Mouse (Mus musculus): ENCODE results near the gene Mecom. TPM values are rescaled to one million over a fixed set of nuclear protein-coding genes. Genes with fewer than 3 reads are reported as not detected.

Mecom gene
- polyA plus RNA-seq, 1 experiment from 2014 or later: 17.6 TPM

- H3K36me3 ChIP-seq (ENCODE audit: control insufficient read depth, insufficient read depth, low read length): no peaks in the 10 kb centered on the region
- no peak overlapping the region for H3K9ac ChIP-seq (ENCODE audit: low read length)
- no peak overlapping the region for H3K4me2 ChIP-seq (ENCODE audit: low read length)
- 67% methylated on average over 3 of the region's 3 CpGs for WGBS
- DNase-seq (ENCODE audit: low spot score): no peak
- 0 out of 2 replicates have a peak, but pooled peaks cover 4% of the 10 kb centered on the region for H3K4me1 ChIP-seq (replicated peaks; ENCODE audit: control insufficient read depth, insufficient read depth, low read length)
- H3K4me3 ChIP-seq (ENCODE audit: low read depth, low read length): no peak overlapping the region
- H3K27me3 ChIP-seq (replicated peaks; ENCODE audit: control insufficient read depth, insufficient read depth, low read length): no peaks in the 10 kb centered on the region
- H3K9me3 ChIP-seq (ENCODE audit: control insufficient read depth, low read length): no peaks in the 10 kb centered on the region
- ATAC-seq (replicated peaks; ENCODE audit: low FRiP score, low TSS enrichment, low read depth): no peak
- no peak overlapping the region for H3K27ac ChIP-seq (ENCODE audit: low read depth)
Observed at GRCm38 (mm10) chr3:30306080-30306479, 241.7 kb downstream of the Mecom start.

DNA sequence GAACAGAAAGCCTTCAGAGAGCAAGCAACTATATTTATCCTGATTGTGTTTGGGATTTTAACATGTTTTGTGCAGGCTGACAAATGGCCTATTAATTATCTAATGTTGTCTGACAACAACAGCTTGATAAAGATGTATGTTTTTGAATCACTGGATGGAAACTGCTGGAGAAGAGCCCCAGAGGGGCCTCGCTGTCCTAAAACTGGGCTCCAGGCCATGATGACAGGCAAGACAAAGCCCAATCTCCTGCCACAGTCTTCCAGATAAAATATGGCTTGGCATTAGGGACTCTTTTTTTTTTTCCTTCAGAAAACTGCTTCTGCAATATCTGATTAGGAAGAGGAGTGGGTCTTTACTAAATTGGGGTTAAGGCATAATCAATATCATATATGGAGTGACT lies 248.3 kb downstream of the Mecom start:
- H3K4me1 ChIP-seq (replicated peaks; ENCODE audit: control insufficient read depth, insufficient read depth, low read length): 0 out of 2 replicates have a peak, but pooled peaks cover 4% of the 10 kb centered on the region
- no peak for ATAC-seq (replicated peaks; ENCODE audit: low FRiP score, low TSS enrichment, low read depth)
- no peaks in the 10 kb centered on the region for H3K27me3 ChIP-seq (replicated peaks; ENCODE audit: control insufficient read depth, insufficient read depth, low read length)
- no peak for DNase-seq (ENCODE audit: low spot score)
- H3K4me2 ChIP-seq (ENCODE audit: low read length): no peak overlapping the region
- 56% methylated on average over 1 of the region's 1 CpGs for WGBS
- no peaks in the 10 kb centered on the region for H3K9me3 ChIP-seq (ENCODE audit: control insufficient read depth, low read length)
- H3K27ac ChIP-seq (ENCODE audit: low read depth): no peak overlapping the region
- no peak overlapping the region for H3K9ac ChIP-seq (ENCODE audit: low read length)
- no peak overlapping the region for H3K4me3 ChIP-seq (ENCODE audit: low read depth, low read length)
- no peaks in the 10 kb centered on the region for H3K36me3 ChIP-seq (ENCODE audit: control insufficient read depth, insufficient read depth, low read length)

GRCm38 (mm10) chr3:30294433-30294832 lies 253.4 kb downstream of the Mecom start:
- H3K4me2 ChIP-seq (ENCODE audit: low read length): no peak overlapping the region
- 83% methylated on average over 5 of the region's 5 CpGs for WGBS
- ATAC-seq (replicated peaks; ENCODE audit: low FRiP score, low TSS enrichment, low read depth): no peak

GRCm38 (mm10) chr3:30286529-30286928 lies 261.3 kb downstream of the Mecom start:
- H3K36me3 ChIP-seq (ENCODE audit: control insufficient read depth, insufficient read depth, low read length): no peaks in the 10 kb centered on the region
- H3K27ac ChIP-seq (ENCODE audit: low read depth): no peak overlapping the region
- no peak overlapping the region for H3K4me2 ChIP-seq (ENCODE audit: low read length)
- no peak overlapping the region for H3K9ac ChIP-seq (ENCODE audit: low read length)
- H3K27me3 ChIP-seq (replicated peaks; ENCODE audit: control insufficient read depth, insufficient read depth, low read length): no peaks in the 10 kb centered on the region
- WGBS: 47% methylated on average over 4 of the region's 4 CpGs
- no peaks in the 10 kb centered on the region for H3K9me3 ChIP-seq (ENCODE audit: control insufficient read depth, low read length)
- H3K4me1 ChIP-seq (replicated peaks; ENCODE audit: control insufficient read depth, insufficient read depth, low read length): no peaks in the 10 kb centered on the region
- no peak for ATAC-seq (replicated peaks; ENCODE audit: low FRiP score, low TSS enrichment, low read depth)
- DNase-seq (ENCODE audit: low spot score): no peak
- H3K4me3 ChIP-seq (ENCODE audit: low read depth, low read length): no peak overlapping the region

More at GRCm38 (mm10) chr3:30294433-30294832, 253.4 kb downstream of the Mecom start:
- no peak overlapping the region for H3K27ac ChIP-seq (ENCODE audit: low read depth)
- DNase-seq (ENCODE audit: low spot score): no peak
- H3K9me3 ChIP-seq (ENCODE audit: control insufficient read depth, low read length): no peaks in the 10 kb centered on the region
- H3K4me3 ChIP-seq (ENCODE audit: low read depth, low read length): no peak overlapping the region
- H3K27me3 ChIP-seq (replicated peaks; ENCODE audit: control insufficient read depth, insufficient read depth, low read length): no peaks in the 10 kb centered on the region
- no peaks in the 10 kb centered on the region for H3K4me1 ChIP-seq (replicated peaks; ENCODE audit: control insufficient read depth, insufficient read depth, low read length)
- H3K9ac ChIP-seq (ENCODE audit: low read length): no peak overlapping the region
- no peaks in the 10 kb centered on the region for H3K36me3 ChIP-seq (ENCODE audit: control insufficient read depth, insufficient read depth, low read length)

- H3K27me3 ChIP-seq (replicated peaks; ENCODE audit: control insufficient read depth, insufficient read depth, low read length): no peaks in the 10 kb centered on the region
- no peaks in the 10 kb centered on the region for H3K4me1 ChIP-seq (replicated peaks; ENCODE audit: control insufficient read depth, insufficient read depth, low read length)
- no peaks in the 10 kb centered on the region for H3K36me3 ChIP-seq (ENCODE audit: control insufficient read depth, insufficient read depth, low read length)
- ATAC-seq (replicated peaks; ENCODE audit: low FRiP score, low TSS enrichment, low read depth): no peak
- H3K27ac ChIP-seq (ENCODE audit: low read depth): no peak overlapping the region
- no peaks in the 10 kb centered on the region for H3K9me3 ChIP-seq (ENCODE audit: control insufficient read depth, low read length)
- no peak overlapping the region for H3K9ac ChIP-seq (ENCODE audit: low read length)
- no peak overlapping the region for H3K4me3 ChIP-seq (ENCODE audit: low read depth, low read length)
- WGBS: 58% methylated on average over 4 of the region's 4 CpGs
- H3K4me2 ChIP-seq (ENCODE audit: low read length): no peak overlapping the region
- no peak for DNase-seq (ENCODE audit: low spot score)
Observed at GRCm38 (mm10) chr3:30284094-30284493, 263.7 kb downstream of the Mecom start.

- Histone ChIP-seq H3K4me2 (ENCODE audit: low read length) (no peak overlapping the region), H3K36me3 (ENCODE audit: control insufficient read depth, insufficient read depth, low read length) (no peaks in the 10 kb centered on the region), H3K27me3 (replicated peaks; ENCODE audit: control insufficient read depth, insufficient read depth, low read length) (no peaks in the 10 kb centered on the region), H3K27ac (ENCODE audit: low read depth) (no peak overlapping the region), H3K4me3 (ENCODE audit: low read depth, low read length) (no peak overlapping the region), H3K4me1 (replicated peaks; ENCODE audit: control insufficient read depth, insufficient read depth, low read length) (no peaks in the 10 kb centered on the region), H3K9ac (ENCODE audit: low read length) (no peak overlapping the region), H3K9me3 (ENCODE audit: control insufficient read depth, low read length) (no peaks in the 10 kb centered on the region)
- 82% methylated on average over 5 of the region's 5 CpGs for WGBS
- DNase-seq (ENCODE audit: low spot score): no peak
- ATAC-seq (replicated peaks; ENCODE audit: low FRiP score, low TSS enrichment, low read depth): no peak
Observed at GRCm38 (mm10) chr3:30283562-30283961, 264.2 kb downstream of the Mecom start.

DNA sequence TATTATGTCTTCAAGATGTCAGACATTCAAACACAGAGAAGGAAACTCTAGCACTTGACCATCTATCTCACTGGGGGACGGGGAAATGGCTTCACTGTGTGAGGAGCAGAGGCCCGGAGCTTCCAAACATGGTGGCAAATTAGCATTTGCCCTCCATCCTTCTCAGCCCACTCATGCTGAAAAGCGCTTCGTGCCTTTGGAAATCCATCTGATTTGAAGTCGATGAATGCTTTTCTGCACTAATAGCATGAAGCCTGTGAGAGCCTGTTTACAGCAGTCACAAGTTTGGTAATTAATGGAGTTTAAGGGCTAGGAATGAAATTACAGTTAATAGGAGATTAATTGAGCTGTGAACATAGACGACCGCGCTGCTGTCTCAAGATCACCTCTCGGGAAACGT lies 270.2 kb downstream of the Mecom start:
- 87% methylated on average over 10 of the region's 10 CpGs for WGBS
- no peaks in the 10 kb centered on the region for H3K27me3 ChIP-seq (replicated peaks; ENCODE audit: control insufficient read depth, insufficient read depth, low read length)
- H3K9ac ChIP-seq (ENCODE audit: low read length): no peak overlapping the region
- H3K4me1 ChIP-seq (replicated peaks; ENCODE audit: control insufficient read depth, insufficient read depth, low read length): no peaks in the 10 kb centered on the region
- no peaks in the 10 kb centered on the region for H3K36me3 ChIP-seq (ENCODE audit: control insufficient read depth, insufficient read depth, low read length)
- no peak overlapping the region for H3K4me2 ChIP-seq (ENCODE audit: low read length)
- H3K4me3 ChIP-seq (ENCODE audit: low read depth, low read length): no peak overlapping the region
- ATAC-seq (replicated peaks; ENCODE audit: low FRiP score, low TSS enrichment, low read depth) (no peak), DNase-seq (ENCODE audit: low spot score) (no peak)
- no peak overlapping the region for H3K27ac ChIP-seq (ENCODE audit: low read depth)
- no peaks in the 10 kb centered on the region for H3K9me3 ChIP-seq (ENCODE audit: control insufficient read depth, low read length)

DNA sequence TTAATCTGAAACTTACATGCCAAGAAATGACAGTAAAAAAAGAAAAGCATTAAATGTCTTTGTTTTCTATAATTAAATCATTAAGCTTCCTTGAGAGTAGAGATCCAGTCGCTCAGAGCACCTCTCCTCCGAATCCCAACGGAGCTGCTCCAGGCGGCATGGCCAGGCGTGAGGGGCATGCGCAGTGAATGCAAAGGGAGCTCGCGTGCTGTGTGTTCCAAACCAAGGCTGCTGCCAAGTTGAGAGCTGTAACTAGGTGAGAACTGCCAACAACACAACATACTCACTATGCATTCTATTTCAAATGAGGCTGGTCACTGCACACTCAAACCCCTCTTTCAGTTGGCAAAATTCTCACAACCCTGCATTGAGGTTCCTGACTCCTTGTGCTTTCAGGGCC lies 271.7 kb downstream of the Mecom start:
- Histone ChIP-seq H3K4me1 (replicated peaks; ENCODE audit: control insufficient read depth, insufficient read depth, low read length) (no peaks in the 10 kb centered on the region), H3K36me3 (ENCODE audit: control insufficient read depth, insufficient read depth, low read length) (no peaks in the 10 kb centered on the region), H3K4me3 (ENCODE audit: low read depth, low read length) (no peak overlapping the region), H3K9me3 (ENCODE audit: control insufficient read depth, low read length) (no peaks in the 10 kb centered on the region), H3K27ac (ENCODE audit: low read depth) (no peak overlapping the region), H3K4me2 (ENCODE audit: low read length) (no peak overlapping the region), H3K27me3 (replicated peaks; ENCODE audit: control insufficient read depth, insufficient read depth, low read length) (no peaks in the 10 kb centered on the region), H3K9ac (ENCODE audit: low read length) (no peak overlapping the region)
- 94% methylated on average over 8 of the region's 8 CpGs for WGBS
- DNase-seq (ENCODE audit: low spot score): no peak
- ATAC-seq (replicated peaks; ENCODE audit: low FRiP score, low TSS enrichment, low read depth): no peak

GRCm38 (mm10) chr3:30269253-30269652 lies 278.6 kb downstream of the Mecom start:
- no peak overlapping the region for H3K27ac ChIP-seq (ENCODE audit: low read depth)
- no peak overlapping the region for H3K9ac ChIP-seq (ENCODE audit: low read length)
- 73% methylated on average over 3 of the region's 3 CpGs for WGBS
- ATAC-seq (replicated peaks; ENCODE audit: low FRiP score, low TSS enrichment, low read depth) (no peak), DNase-seq (ENCODE audit: low spot score) (no peak)
- no peak overlapping the region for H3K4me3 ChIP-seq (ENCODE audit: low read depth, low read length)
- H3K27me3 ChIP-seq (replicated peaks; ENCODE audit: control insufficient read depth, insufficient read depth, low read length): no peaks in the 10 kb centered on the region
- no peak overlapping the region for H3K4me2 ChIP-seq (ENCODE audit: low read length)
- H3K4me1 ChIP-seq (replicated peaks; ENCODE audit: control insufficient read depth, insufficient read depth, low read length): no peaks in the 10 kb centered on the region
- no peaks in the 10 kb centered on the region for H3K36me3 ChIP-seq (ENCODE audit: control insufficient read depth, insufficient read depth, low read length)
- no peaks in the 10 kb centered on the region for H3K9me3 ChIP-seq (ENCODE audit: control insufficient read depth, low read length)

Data from intestine, embryonic 14.5 days (tissue).